Mouse (Mus musculus) G1E-ER4 (cell line): ENCODE measurements around the gene Tcp11l2. TPM values are rescaled to one million over a fixed set of nuclear protein-coding genes. Genes with fewer than 3 reads are reported as not detected.

Experiments
- GATA1 ChIP-seq: IDR thresholded peaks from one replicate; pipeline ENCODE4 v1.8.0; 2012; ENCODE audit warnings: low read length, inconsistent platforms
- polyA plus RNA-seq: library from polyadenylated mRNA; stranded (reverse); fragments of >175 nt; gene quantifications from 2 replicates; pipeline ENCODE4 v1.2.3, GENCODE M21; 2012

Gene Tcp11l2
- polyA plus RNA-seq, 1 experiment: 4.5 TPM

GRCm38 (mm10) chr10:84656618-84657017 is 80.2 kb downstream of the Tcp11l2 start:
- no peak for TF ChIP-seq GATA1

- TF ChIP-seq GATA1: no peak
These were observed 81.1 kb downstream of the Tcp11l2 start for GRCm38 (mm10) chr10:84657437-84658087.

- no peak for TF ChIP-seq GATA1
These were observed 81.8 kb downstream of the Tcp11l2 start for GRCm38 (mm10) chr10:84658088-84658848.

GRCm38 (mm10) chr10:84659281-84659680 is 82.9 kb downstream of the Tcp11l2 start:
- no peak for TF ChIP-seq GATA1

DNA sequence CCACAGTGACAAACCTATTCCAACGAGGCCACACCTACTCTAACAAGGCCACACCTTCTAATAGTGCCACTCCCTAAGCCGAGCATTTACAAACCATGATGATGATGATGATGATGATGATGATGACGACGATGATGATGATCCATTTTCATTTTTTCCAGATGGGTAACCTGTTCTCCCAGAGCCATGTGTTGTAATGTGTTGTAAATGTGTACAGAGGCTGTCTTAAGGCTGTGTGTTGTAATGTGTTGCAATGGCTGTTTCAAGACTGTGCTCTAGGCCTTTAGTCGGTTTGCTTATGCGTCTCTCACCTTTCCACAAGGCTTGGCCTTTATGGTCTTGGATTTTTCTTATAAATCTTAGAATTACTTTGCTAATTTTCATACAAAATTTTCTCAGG is 85.7 kb downstream of the Tcp11l2 start:
- TF ChIP-seq GATA1: no peak

Other genes starting within 250 kb of the Tcp11l2 start
- not detected in 2 replicates for gene Nuak1, start 136.0 kb upstream of the Tcp11l2 start, polyA plus RNA-seq
- gene Ckap4, start 42.6 kb upstream of the Tcp11l2 start, polyA plus RNA-seq: not detected in 2 replicates
- gene Polr3b, start 45.7 kb downstream of the Tcp11l2 start, polyA plus RNA-seq: 5.2 and 6.4 TPM in 2 replicates
- not detected in 2 replicates for gene Rfx4, start 179.4 kb downstream of the Tcp11l2 start, polyA plus RNA-seq